Mouse (Mus musculus) activated CD4-positive, CD25-positive, alpha-beta regulatory T cell, adult 4 months (primary cell): ENCODE data around the gene Aff1. TPM values are rescaled to one million over a fixed set of nuclear protein-coding genes. Genes with fewer than 3 reads are reported as not detected.

Source experiments
- ATAC-seq: one replicate; pipeline ENCODE4 v1.8.0; 2017
- polyA plus RNA-seq, 2 experiments: library from polyadenylated mRNA; unstranded; fragments of 100-300 nt; shearing (Covaris generic); gene quantifications; one replicate each; pipeline ENCODE4 v1.2.1; 2017

Gene Aff1
- polyA plus RNA-seq, 2 experiments from 2014 or later, result 9.2 to 12.3 TPM

DNA sequence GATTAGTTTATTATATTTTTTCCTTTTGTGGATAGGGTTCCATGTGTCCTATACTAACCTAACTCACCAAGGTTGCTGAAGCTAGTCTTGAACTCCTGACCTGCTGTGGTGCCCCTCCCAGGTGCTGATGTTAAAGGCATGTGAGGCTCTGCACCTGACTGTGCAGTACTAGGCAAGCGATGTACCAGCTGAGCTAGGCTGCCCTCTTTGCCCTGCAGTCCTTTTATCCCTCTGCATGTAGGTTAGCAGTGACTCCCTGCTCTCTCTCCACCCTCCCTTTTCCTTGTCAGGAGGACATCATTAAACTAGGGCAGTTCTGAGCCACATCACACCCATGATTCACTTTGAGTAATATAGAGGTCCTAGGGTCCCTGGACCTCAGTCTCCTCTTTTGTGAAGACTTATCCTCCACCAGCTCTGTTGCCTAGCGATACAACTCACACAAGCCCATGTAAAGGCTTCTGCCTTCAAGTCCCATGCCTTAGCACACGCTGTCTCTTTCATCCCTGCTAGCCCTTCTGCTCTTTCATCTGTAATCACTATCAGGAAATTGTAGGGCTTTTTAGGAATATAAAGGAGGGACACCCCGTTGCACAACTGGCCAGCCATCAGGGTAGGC, 35.7 kb downstream of the Aff1 start:
- ATAC-seq, result no peak

DNA sequence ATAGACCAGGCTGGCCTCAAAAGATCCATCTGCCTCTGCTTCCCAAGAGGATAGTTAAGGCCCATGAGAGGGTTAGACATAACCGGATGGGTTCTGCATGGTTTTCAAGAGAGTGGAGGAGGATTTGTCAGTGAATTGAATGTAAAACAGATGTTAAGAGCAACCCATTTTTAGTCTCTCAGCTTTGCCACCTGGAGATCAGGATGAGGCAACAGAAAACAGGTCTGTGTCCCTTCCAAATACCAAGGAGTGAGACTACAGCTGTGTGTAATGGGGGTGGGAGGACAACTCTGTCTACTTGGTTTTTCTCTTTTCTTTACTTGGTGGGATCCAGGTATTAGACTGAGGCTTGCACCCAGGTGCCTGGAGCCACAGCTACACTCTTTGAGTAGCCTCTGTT, 37.1 kb downstream of the Aff1 start:
- ATAC-seq, result no peak

DNA sequence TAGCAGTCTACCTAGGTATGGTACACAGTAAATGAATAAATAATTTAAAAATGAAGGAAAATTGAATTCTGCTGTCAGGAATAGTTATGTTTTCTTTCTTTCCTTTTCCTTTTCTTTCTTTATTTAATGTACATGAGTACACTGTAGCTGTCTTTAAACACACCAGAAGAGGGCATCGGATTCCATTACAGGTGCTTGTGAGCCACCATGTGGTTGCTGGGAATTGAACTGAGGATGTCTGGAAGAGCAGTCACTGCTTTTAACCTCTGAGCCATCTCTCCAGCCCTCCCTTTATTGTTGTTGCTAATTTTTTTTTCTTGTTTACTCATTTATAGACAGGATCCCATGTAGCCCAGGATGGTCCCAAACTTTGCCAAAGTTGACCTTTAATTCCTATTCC, 38.0 kb downstream of the Aff1 start:
- ATAC-seq, result no peak

DNA sequence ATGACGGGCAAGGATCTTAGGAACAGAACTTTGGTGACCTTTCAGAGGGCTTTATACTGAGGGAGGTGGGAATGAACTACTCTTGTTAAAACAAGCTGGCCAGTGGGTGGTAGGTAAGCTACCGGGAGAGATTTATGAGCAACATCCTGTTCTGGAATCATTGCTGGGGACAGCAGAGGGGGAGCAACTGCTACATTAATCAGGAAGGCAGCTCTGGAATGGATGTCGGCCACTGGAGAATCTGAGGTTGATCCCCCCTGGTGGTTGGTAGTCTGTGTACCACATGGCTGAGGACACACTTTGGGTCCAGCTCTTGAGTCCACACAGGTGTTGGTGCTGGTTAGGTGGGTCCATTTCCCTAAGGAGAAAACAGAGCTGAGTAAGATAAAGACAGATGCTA, 38.6 kb downstream of the Aff1 start:
- ATAC-seq, result no peak

DNA sequence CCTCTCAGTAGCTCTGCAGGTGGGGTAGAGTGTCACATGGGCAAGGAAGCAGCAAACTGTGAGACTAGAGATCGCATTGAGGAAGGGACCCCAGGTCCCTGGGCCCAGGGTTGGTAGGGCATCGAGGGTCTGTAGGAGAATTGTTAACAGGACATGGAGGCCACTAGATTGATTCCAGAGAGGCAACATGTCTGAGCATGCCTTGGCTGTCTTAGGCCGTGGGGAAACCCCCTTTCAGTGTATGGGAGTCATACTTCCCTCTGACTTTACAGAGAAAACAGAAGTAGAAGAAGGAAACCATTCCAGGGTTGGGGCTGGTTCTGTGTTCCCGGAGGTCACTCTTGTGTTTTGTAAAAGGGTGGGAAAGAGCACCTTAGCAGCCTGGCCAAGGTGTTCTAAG, 40.4 kb downstream of the Aff1 start:
- ATAC-seq, result no peak

DNA sequence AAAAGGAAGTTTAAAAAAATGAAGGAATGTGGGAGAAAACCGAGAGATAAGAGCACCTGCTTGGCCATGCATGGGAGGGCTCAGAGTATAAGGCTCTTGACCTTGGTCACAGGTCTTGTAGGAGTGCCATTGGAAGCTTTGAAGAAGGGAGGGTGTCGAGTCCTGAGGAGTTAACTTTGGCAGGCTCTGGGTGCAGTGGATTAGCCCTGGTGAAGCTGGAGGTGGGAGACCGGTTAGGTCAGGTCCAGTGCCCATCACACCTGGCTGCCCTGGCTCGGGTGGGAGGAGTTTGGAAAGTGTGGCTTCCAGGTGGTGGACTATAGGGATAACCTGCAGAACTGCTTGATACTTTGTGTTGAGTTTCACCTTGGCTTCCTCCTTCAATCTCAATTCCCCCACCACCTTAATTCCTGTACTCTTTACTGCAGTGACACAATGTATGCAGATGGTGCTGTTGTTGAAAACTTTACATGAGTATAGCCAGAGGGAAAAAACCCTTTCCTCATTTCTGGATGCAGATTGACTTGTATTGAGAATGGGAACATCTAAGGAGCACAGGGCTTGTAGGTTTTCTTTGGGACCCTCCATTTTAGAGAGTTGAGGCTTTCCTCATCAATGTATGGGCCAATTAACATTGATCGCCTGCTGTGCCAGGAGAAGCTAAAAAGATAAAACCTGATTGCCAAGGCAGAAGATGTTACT, 43.4 kb downstream of the Aff1 start:
- ATAC-seq, result no peak

DNA sequence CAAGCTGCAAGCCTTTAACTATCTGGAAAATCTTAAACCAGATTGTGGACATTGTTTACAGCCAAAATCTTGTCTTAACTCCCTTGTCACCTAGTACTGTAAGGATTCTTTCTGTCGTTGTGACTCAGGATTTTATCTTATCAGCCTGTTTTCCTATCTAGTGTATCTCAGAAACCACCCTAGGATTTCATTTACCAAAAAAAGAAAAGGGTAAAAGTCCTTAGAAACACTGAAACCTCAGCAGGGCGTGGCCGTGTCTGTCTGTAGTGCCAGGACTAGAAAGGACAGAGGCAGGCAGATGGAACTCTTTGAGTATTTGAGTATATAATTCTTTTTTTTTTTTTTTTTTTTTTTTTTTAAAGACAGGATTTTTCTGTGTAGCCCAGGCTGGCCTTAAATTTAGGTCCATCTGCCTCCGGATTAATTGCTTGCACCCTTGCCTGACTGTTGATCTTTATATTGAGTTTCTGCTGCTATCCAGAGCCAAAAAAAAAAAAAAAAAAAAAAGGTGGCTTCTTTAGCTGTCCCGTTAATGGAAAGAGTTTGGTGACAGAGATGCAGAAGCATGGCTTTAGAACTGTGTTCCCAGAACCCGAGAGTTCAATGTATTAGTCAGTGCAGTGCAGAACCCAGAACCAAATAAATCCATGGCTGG, 44.5 kb downstream of the Aff1 start:
- no peak for ATAC-seq

DNA sequence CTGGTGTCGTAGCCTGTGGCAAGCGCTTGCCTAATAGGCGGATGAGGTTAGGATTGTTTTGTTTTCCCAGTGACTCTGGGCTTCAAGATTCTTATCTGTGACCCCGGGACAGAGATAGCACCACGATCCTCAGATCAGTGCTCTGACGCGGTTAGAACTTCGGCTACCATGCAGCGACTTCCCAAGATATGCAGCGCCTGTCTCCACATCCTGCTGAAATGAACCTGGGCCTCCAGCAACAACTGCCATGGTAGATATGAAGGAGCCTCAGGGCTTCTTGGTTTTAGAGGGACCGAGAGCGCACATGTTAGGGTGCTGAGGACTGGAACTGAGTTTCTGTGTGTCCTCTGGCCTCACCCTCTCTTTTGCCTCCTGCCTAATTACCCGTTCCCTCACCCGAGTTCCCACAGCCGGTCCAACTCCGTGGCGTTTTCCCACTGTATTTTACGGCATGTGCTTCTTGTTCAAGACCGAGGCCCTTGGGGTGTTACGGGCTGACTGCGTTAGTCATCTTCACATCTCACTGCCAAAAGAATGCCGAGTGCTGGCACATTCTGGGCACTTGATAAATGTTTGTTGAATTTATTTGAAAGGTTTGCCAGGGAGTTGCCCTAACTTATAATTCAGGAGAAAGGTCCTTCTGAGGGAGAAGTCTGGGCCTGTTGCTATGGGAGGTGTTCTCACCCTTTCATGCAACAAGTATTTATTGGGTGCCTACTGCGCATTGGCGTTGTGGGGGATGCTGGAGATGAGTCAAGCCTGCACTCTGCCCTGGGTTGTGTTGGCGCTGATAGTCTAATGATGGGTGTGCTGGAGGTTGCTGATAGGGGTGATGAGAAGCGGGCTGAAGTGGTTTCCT, 45.3 kb downstream of the Aff1 start:
- ATAC-seq, result no peak

DNA sequence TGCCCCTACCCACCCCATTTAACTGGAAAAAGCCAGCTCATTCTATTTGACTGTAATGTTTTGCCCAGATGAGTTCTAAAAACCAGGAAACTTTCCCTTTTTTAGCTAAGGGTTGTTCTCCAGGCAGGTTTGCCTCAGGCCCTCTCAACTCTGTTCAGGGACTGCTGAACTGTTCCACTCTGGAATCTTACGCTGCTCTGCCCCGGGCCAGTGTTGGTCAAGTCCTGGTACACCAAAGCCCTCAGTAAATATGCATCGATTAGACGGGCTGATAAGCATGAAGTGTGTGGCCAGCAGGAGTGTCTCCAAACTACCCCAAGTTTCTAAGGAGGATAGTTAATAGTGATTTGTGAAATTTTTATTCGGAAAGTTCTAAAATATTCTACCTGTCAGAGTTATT, 46.3 kb downstream of the Aff1 start:
- no peak for ATAC-seq

DNA sequence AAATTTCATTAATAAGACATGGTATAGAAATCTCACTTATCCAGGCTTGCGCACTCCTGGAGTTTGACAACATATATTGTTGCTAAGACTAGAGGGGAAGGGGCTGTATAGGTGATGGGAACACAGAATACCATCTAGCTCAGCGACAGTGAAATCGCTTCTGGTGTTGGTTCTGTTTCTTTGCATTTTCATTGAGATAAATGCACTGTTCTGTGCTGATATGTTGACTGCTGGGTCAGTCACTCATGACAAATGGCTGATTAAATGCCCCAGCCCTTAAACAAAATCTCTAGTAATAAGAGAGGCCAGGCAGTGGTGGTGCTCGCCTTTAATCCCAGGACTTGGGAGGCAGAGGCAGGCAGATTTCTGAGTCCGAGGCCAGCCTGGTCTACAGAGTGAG, 47.0 kb downstream of the Aff1 start:
- ATAC-seq, result no peak

DNA sequence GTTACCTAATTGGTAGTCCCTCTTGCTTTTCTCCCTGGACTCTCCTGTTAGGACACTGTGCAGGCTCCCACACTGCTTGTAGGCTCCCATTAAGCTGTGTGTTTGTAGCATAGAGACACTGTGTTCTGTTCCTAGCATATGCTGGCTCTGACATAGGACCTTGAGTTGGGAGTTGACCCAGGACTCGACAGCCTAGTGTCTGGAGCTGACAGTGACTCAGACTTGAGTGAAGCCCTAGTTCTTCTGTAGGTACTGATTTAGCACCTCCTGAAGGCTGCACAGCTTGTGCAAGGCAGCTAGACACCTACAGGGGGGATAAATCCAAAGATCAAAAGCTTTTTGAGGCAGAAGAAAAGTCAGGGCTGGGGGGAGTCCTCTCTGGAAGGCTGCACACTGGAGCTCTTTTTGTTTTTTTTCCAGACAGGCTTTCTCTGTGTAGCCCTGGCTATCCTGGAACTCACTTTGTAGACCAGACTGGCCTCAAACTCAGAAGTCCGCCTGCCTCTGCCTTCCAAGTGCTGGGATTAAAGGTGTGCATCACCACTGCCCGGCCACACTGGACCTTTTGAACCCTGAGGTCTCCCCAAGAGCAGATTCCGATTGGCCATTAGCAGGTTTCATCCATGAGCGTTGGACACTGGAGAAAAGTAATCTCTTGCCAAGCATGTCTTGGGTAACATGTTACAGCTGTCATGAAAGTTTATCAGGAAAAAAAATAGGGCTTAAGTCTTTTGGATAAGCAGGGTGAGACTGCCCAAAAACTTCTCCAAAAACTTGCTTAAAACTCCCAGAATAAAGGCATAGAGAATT, 48.1 kb downstream of the Aff1 start:
- no peak for ATAC-seq

DNA sequence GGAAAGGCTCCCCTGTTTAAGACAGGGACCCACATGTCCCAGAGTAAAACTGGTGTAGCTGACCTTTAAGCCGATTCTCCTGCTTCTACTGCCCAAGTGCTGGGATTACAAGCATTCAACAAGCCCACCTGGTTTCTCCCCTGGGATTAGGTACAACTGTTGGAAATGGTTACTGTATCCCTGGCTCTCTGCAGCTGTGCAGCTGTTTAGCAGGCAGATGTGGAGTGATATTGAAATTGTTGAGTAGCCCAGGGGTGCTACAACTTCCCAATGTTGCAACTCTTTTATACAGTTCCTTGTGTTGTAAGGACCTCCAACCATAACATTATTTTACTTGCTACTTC, 48.7 kb downstream of the Aff1 start:
- ATAC-seq, result no peak

DNA sequence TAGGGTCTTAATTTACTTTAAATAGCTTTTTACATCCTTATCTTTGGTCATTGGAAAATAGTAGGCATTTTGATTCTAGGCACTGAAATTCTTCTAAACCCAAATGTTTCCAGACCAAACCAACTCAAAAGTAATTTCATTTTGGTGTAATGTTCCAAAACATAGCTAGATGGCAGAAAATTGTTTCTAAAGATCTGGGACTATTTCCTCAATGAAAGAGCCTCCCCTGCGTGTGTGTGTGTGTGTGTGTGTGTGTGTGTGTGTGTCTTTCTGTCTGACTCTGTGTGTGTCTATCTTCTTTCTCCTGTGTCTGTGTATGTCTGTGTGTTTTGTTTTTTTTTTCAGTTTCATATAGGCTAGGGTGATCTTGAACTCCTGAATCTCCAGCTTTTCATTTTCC, 49.3 kb downstream of the Aff1 start:
- no peak for ATAC-seq

DNA sequence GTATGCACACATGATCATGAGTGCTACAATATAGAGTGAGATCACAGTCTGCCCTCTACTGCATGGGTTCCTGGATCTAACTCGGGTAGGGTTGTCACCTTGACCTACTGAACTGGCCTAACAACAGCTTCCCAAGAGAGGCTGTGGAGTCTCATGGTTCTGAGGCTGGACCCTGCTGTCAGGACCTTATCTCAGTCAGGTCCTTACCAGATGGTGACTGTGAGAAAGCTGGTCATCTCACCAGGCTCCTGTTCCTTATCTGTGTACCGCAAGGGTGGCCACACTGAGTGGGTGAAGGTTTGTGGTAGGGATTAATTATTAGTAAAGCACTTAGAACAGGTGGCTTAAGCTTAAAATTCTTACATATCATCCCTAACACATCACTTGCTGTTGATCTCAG, 49.8 kb downstream of the Aff1 start:
- ATAC-seq, result no peak

DNA sequence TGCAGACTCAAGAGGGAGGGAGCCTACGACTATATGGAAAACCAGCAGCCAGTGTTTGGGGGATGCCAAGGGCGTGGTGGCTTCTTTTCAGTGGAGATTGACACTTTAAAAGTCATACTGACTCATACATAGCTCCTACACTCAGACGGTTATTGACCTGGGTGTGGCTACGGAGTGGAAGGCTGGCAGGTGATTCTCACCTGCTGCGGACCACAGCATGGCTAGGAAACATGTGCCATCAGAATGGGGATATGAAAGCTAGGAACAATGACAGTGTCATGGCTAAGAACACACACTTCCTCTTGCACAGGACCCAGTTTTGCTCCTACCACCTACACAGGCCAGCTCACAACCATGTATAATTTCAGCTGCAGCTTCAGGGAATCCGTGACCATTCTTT, 52.4 kb downstream of the Aff1 start:
- no peak for ATAC-seq

DNA sequence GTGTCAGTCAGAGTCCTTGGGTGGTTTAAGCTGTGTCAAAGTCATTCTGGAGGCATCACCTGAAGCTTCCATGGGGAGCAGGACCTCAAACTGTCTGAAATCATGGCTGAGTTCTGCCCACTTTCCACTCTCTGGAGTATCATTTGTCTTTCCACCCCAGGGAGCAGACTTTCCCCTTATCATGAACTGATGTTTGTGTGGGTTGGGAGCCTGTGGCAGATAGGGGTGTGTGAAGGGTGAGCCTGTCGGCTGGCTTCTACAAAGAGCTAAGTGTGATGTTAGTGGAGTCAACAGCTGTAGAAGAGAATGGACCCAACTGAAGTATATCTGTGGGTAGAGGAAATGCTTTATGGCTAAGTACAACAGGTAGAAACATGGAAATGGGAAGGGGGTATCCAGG, 53.5 kb downstream of the Aff1 start:
- no peak for ATAC-seq

DNA sequence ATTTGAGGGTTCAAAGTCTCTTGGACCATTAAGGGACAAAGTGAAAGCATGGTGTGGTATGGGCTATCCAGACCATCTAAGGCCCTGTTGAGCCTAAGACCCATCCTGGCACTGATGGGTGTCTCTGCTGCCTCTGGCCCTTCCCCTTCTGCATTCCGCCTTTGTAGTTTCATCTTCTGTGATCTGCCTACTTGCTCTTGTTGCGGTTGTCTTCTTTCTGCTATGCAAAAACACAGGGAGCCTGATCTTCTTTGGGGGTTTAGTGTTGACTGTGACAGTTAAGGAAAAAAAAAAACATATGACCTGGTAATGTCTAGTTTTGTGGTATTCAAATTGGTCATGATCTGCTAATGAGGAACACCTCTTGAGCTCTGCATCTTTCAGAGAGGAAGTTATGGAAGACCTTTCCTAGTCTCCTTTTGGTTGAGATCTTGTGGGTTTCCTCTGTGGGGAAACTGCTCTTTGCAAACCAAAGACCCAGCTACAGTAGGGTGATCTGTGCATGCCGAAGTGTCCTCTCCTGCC, 54.4 kb downstream of the Aff1 start:
- ATAC-seq, result peak; percentile 64

DNA sequence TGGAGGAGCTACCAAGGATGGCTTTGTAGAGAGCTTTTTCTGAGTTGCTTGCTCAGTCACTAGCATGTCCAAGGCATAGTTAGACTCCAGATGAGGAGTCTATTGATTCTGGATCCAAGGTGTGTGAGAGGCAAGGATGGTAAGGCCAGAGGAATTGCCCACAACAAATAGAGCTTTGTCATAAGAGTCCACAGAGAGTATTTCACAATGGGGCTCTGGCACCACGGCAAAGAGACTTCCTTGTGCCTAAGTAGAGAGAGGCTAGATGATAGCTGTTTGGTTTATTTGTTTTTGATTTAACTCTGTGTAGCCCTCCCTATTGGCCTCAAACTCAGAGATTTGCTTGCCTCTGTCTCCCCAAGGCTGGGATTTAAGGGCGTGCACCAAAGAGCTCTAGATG, 54.9 kb downstream of the Aff1 start:
- ATAC-seq, result no peak

DNA sequence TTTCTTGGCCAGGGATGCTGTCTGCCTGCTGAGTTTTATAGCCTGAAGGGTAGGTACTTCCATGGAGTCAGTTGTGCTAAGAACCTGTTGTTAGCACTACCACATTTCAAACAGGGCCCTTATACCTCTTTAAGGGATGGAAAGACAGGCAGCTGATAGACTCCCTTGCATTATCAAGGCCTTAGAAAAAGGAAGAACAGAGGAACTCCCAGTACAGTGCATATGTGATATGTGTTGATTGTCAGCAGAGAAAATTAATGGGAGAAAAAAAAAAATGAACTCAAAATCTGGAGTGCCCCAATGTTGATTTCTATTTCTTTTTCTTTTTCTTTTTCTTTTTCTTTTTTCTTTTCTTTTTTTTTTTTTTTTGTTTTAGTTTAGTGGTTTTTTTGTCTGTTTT, 56.2 kb downstream of the Aff1 start:
- no peak for ATAC-seq

DNA sequence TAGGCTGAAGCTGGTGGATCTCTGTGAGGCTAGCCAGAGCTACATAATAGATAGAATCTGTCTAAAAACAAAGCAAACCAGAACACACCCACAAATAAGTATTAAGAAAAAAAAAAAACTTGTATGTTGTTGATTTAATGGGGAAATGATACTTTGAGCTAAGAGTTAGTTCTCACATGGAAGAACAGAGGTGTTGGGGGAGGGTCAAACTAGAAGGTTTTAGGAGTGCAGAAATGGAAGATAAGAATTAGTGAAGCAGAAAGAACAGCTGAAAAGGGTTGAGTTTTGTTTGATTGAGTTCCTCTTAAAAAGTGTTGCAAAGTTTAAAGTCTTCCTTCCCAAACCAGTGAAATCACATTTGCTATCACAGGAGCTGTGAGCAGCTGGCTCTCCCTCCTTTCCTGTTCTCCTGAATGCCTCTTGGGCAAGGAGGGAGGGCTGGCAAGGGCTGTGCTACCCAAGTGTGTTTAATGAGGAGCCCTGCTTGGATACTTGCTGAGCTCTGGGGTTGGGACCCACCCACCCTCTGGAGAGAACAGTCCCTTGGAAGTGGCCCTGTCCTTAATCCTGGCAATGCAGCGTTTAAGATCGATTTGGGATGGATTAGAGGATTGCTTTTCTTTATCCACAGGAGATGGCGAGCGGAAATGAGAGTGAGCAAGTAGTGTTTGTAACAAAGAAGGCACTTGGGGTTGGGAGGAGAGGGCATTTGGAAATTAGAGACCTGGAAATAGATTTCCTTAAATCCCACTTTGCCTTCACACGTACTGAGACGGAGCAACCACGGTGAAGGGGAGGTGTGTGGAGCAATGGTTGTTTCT, 57.5 kb downstream of the Aff1 start:
- no peak for ATAC-seq
